Mouse (Mus musculus): ENCODE measurements around the gene 4921536K21Rik.

GRCm38 (mm10) chr11:3909236-3909635 lies 14.3 kb upstream of the 4921536K21Rik start:
- no peak for TF ChIP-seq CTCF (IDR thresholded peaks at IDR 0.05 in 2 of 3, conservative IDR thresholded peaks at IDR 0.05 in 1 of 3; ENCODE audit: control insufficient read depth in 1 of 3, insufficient read depth in 1 of 3, low read depth in 2 of 3, low read length in 3 of 3, poor library complexity in 1 of 3, severe bottlenecking in 1 of 3)
- no peak for TF ChIP-seq MAZ (IDR thresholded peaks at IDR 0.05; ENCODE audit: low read depth, low read length)
- TF ChIP-seq MYC (IDR thresholded peaks at IDR 0.05; ENCODE audit: low read depth, low read length) = no peak
- no peak for TF ChIP-seq RCOR1 (IDR thresholded peaks at IDR 0.05; ENCODE audit: low read depth, low read length)

Measured in MEL (cell line).